Mouse (Mus musculus) small intestine, adult 2 months (tissue): ENCODE data around the gene Neurog2. TPM values are rescaled to one million over a fixed set of nuclear protein-coding genes. Genes with fewer than 3 reads are reported as not detected.

ENCODE experiments used
- H3K27ac ChIP-seq: fragments of 200-500 bp; 2 replicates; pipeline ENCODE4 v1.5.1; 2012; ENCODE audit warnings: low read depth, low read length, control low read depth, inconsistent platforms; ENCODE audit not compliant: insufficient read depth
- H3K27me3 ChIP-seq: fragments of 200-500 bp; 2 replicates; pipeline ENCODE4 v1.6.1; 2012; ENCODE audit warnings: mild to moderate bottlenecking, moderate library complexity, low read length, inconsistent platforms; ENCODE audit not compliant: control insufficient read depth, insufficient read depth
- H3K36me3 ChIP-seq: fragments of 200-500 bp; 2 replicates; pipeline ENCODE4 v1.6.1; 2012; ENCODE audit warnings: mild to moderate bottlenecking, low read length, control low read depth, inconsistent platforms; ENCODE audit not compliant: control insufficient read depth, insufficient read depth
- H3K4me1 ChIP-seq: fragments of 200-500 bp; 2 replicates; pipeline ENCODE4 v1.6.1; 2012; ENCODE audit warnings: low read length, inconsistent platforms, mixed read lengths; ENCODE audit not compliant: control insufficient read depth, insufficient read depth, insufficient read length
- H3K4me3 ChIP-seq: fragments of 200-500 bp; 2 replicates; pipeline ENCODE4 v1.5.1; 2012; ENCODE audit warnings: low read depth, mild to moderate bottlenecking, control low read depth, inconsistent platforms, low read length, moderate library complexity
- CTCF ChIP-seq: fragments of 200-500 bp; IDR thresholded peaks from 2 replicates; pipeline ENCODE4 v1.5.1; 2012; ENCODE audit warnings: low read depth, mild to moderate bottlenecking, control low read depth, inconsistent platforms, low read length, moderate library complexity, mixed read lengths; ENCODE audit not compliant: insufficient replicate concordance, insufficient read length; ENCODE audit errors: extremely low read depth
- POLR2A ChIP-seq: fragments of 200-500 bp; IDR thresholded peaks from 2 replicates; pipeline ENCODE4 v1.6.1; 2012; ENCODE audit warnings: low read depth, mild to moderate bottlenecking, control low read depth, inconsistent platforms, low read length, moderate library complexity
- WGBS: fragments of 180-500 bp; shearing (Covaris S2); methylation state at CpG from one replicate; pipeline ENCODE4 v1.1.7; 2018; 5-methylcytosine and 5-hydroxymethylcytosine counted together
- polyA plus RNA-seq: library from polyadenylated mRNA; depleted of rRNA; stranded (reverse); fragments of >200 nt; gene quantifications from 2 replicates; pipeline ENCODE4 v1.2.3, GENCODE M21; 2012

Neurog2 gene
- polyA plus RNA-seq, 1 experiment, result not detected

DNA sequence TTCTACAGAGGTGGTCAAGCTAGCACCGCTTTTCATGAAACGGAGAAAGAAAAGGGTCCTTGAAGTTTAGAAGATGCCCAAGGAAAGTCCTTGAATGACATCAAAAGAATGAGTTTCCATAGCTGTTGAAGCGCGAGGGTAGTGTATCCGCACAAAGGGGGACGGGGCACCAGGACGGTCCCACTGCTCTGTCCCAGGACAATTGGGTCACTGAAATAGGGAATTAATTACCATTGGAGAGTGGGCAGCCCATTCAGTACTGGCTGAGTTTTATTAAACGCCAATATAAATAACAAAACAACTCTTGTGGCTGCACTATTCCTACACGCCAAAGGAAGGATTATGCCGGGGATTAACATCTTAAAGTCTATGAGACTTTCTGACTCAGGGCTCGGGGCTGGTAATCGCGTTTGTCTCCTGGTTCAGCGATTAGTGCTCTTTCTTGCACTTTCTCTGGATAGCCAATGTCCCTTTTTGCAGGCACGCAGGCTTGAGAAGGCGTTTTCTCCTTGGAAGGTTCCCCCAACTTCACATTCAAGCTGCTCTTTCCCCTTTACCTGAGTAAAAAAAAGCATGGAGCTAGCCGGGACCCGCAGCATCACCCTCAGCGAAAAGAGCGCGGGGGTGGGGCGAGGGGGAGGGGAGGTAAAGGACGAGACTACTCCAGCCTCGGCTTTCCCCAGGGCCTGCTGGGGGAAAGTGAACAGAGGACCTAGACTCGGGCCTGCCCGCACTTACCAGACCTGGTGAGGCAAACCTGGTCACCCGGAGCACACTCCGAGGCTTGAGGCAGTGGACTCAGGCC is 5.6 kb upstream of the Neurog2 start:
- no peak overlapping the region for H3K4me3 ChIP-seq
- H3K36me3 ChIP-seq, result no peaks in the 10 kb centered on the region
- peaks cover 4% of the 10 kb centered on the region; the same call in 1 of the 2 replicates for H3K4me1 ChIP-seq
- no peak overlapping the region for H3K27ac ChIP-seq
- TF ChIP-seq POLR2A, result no peak
- TF ChIP-seq CTCF, result no peak
- H3K27me3 ChIP-seq, result peaks cover 62% of the 10 kb centered on the region
- WGBS, result 7% methylated on average over 28 of the region's 28 CpGs

- WGBS, result 4% methylated on average over 9 of the region's 9 CpGs
- no peak overlapping the region for H3K27ac ChIP-seq
- H3K27me3 ChIP-seq, result peaks cover 68% of the 10 kb centered on the region
- H3K36me3 ChIP-seq, result no peaks in the 10 kb centered on the region
- TF ChIP-seq CTCF (no peak), POLR2A (no peak)
- H3K4me1 ChIP-seq, result peaks cover 6% of the 10 kb centered on the region; the same call in 1 of the 2 replicates
- H3K4me3 ChIP-seq, result no peak overlapping the region
These were observed 5.0 kb upstream of the Neurog2 start for GRCm38 (mm10) chr3:127627956-127628310.

- 8% methylated on average over 37 of the region's 37 CpGs for WGBS
- Histone ChIP-seq H3K27ac (no peak overlapping the region), H3K4me3 (no peak overlapping the region), H3K27me3 (peaks cover 74% of the 10 kb centered on the region), H3K4me1 (peaks cover 11% of the 10 kb centered on the region; the same call in 1 of the 2 replicates), H3K36me3 (no peaks in the 10 kb centered on the region)
- TF ChIP-seq CTCF (no peak), POLR2A (no peak)
These were observed 4.4 kb upstream of the Neurog2 start for GRCm38 (mm10) chr3:127628311-127629184.

- WGBS, result 19% methylated on average over 1 of the region's 1 CpGs
- H3K36me3 ChIP-seq, result no peaks in the 10 kb centered on the region
- H3K27me3 ChIP-seq, result peaks cover 87% of the 10 kb centered on the region
- no peak overlapping the region for H3K27ac ChIP-seq
- TF ChIP-seq POLR2A (no peak), CTCF (no peak)
- peaks cover 20% of the 10 kb centered on the region for H3K4me1 ChIP-seq
- H3K4me3 ChIP-seq, result no peak overlapping the region
These were observed 2.7 kb upstream of the Neurog2 start for GRCm38 (mm10) chr3:127630190-127630589.

GRCm38 (mm10) chr3:127630735-127631372 is 2.1 kb upstream of the Neurog2 start:
- Histone ChIP-seq H3K27me3 (peaks cover 84% of the 10 kb centered on the region), H3K36me3 (no peaks in the 10 kb centered on the region)
- TF ChIP-seq CTCF (no peak), POLR2A (no peak)

GRCm38 (mm10) chr3:127631582-127631981 is 1.4 kb upstream of the Neurog2 start:
- Histone ChIP-seq H3K27me3 (peaks cover 79% of the 10 kb centered on the region), H3K36me3 (no peaks in the 10 kb centered on the region), H3K27ac (no peak overlapping the region), H3K4me3 (no peak overlapping the region), H3K4me1 (peaks cover 18% of the 10 kb centered on the region)
- 4% methylated on average over 10 of the region's 10 CpGs for WGBS
- TF ChIP-seq CTCF, result no peak
- no peak for TF ChIP-seq POLR2A

More at GRCm38 (mm10) chr3:127630735-127631372, 2.1 kb upstream of the Neurog2 start:
- H3K4me3 ChIP-seq, result no peak overlapping the region
- H3K4me1 ChIP-seq, result peaks cover 20% of the 10 kb centered on the region
- no peak overlapping the region for H3K27ac ChIP-seq
- WGBS, result 14% methylated on average over 17 of the region's 17 CpGs
